Mouse (Mus musculus) layer of hippocampus, adult 2 months (tissue): ENCODE measurements at regions not wholly inside any gene's neighbourhood (a gene's known extent, or its start where the extent isn't known, plus 50 kb on each side); places are given as distances from the start of the nearest gene placed in this dataset.
A peak's percentile ranks its signal among the peaks of the same experiment; 100 is the strongest.
"Not testable (repeated sequence)": the region's sequence is repeated elsewhere in the genome, so short reads cannot be mapped to it uniquely, and the experiment has no call there.

Source experiments
- DNase-seq, 2 experiments: peaks; one replicate each; pipeline ENCODE4 v3.0.0; 2022; ENCODE audit warnings: low spot score in 2 of 2
- H3K27ac ChIP-seq: fragments of 200-600 bp; 2 replicates; pipeline ENCODE4 v1.8.1; 2022
- H3K4me3 ChIP-seq: fragments of 200-600 bp; 2 replicates; pipeline ENCODE4 v1.8.1; 2022; ENCODE audit warnings: mild to moderate bottlenecking
- CTCF ChIP-seq: fragments of 200-600 bp; conservative IDR thresholded peaks from 2 replicates; pipeline ENCODE4 v1.8.1; 2022; ENCODE audit warnings: antibody characterized with exemption, mild to moderate bottlenecking, moderate library complexity

DNA sequence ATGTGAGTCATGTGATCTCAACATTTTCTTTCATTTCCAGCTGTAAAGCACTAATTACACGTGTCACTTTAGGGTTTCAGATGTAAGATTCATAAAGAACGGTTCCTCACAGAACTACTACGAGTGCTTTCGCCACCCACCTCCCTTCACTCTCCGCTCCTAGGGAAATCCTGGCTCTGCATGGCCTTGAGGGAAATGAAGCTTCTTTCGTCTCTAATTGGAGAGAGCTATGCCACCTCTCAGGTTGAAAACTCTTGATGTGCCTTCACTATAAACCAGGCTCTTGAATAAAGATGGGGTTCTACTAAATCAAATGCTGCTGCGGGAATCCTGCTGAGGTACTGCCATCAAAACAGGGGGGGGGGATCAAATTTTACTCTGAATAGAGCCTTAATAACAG is 686.0 kb upstream of the Hs3st1 start:
- no peak for DNase-seq
- Histone ChIP-seq H3K27ac (no peak overlapping the region), H3K4me3 (no peak overlapping the region)
- TF ChIP-seq CTCF: no peak

GRCm38 (mm10) chr5:40402721-40403120 is 647.4 kb upstream of the Hs3st1 start:
- no peak overlapping the region for H3K27ac ChIP-seq
- no peak overlapping the region for H3K4me3 ChIP-seq
- TF ChIP-seq CTCF: no peak
- no peak for DNase-seq

- no peak overlapping the region for H3K27ac ChIP-seq
- no peak for DNase-seq
- no peak overlapping the region for H3K4me3 ChIP-seq
- TF ChIP-seq CTCF: no peak
These were observed 639.5 kb upstream of the Hs3st1 start for GRCm38 (mm10) chr5:40394798-40395197.

DNA sequence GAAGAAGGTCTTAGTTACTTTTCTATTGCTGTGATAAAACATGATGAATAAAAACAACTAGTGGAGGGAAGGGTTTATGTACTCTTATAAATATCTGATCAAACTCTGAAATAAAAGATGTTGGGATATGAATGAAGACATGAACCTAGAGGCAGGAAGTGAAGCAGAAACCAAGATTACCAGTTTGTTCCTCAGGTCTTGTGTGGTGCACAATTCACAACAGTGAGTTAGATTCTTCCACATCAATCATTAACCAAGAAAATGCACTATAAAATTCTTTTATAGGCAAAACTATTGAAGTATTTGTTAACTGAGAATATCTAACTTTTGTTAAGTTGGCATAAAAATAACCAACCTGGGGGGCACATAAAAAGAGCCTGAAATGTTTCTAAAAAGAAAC is 634.3 kb upstream of the Hs3st1 start:
- no peak for DNase-seq
- TF ChIP-seq CTCF: no peak
- H3K4me3 ChIP-seq: no peak overlapping the region
- H3K27ac ChIP-seq: no peak overlapping the region

- no peak for DNase-seq
- Histone ChIP-seq H3K27ac (no peak overlapping the region), H3K4me3 (no peak overlapping the region)
- TF ChIP-seq CTCF: no peak
These were observed 611.7 kb upstream of the Hs3st1 start for GRCm38 (mm10) chr5:40366956-40367355.

DNA sequence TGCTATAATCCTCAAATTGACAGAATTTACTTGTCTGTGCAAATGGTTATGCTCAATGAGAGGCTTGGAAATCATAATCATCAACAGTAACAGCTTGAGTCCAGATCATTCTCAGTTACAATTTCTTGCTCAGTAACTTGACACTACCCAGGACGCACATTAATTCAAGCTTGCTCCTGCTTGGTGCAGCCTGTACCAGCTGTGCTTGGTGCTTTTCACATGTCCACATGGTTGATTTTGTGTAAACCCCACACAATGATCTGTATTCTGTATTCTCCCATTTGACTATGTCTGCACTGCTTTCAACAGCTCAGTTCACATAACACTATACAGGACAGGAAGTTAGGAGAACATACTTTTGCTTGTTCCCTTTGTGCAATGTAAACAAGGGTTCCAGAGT is 576.0 kb upstream of the Hs3st1 start:
- TF ChIP-seq CTCF: no peak
- Histone ChIP-seq H3K27ac (no peak overlapping the region), H3K4me3 (no peak overlapping the region)
- no peak for DNase-seq

- no peak for TF ChIP-seq CTCF
- no peak for DNase-seq
- H3K27ac ChIP-seq: no peak overlapping the region
- H3K4me3 ChIP-seq: no peak overlapping the region
These were observed 553.2 kb upstream of the Hs3st1 start for GRCm38 (mm10) chr5:40308510-40308909.

GRCm38 (mm10) chr5:40304777-40305176 is 549.5 kb upstream of the Hs3st1 start:
- not testable (repeated sequence) for H3K27ac ChIP-seq, H3K4me3 ChIP-seq, DNase-seq

GRCm38 (mm10) chr5:40294868-40295693 is 539.8 kb upstream of the Hs3st1 start:
- no peak for TF ChIP-seq CTCF
- no peak overlapping the region for H3K4me3 ChIP-seq
- no peak for DNase-seq
- no peak overlapping the region for H3K27ac ChIP-seq

- TF ChIP-seq CTCF: peak; percentile 69
These were observed 527.1 kb upstream of the Hs3st1 start for GRCm38 (mm10) chr5:40282330-40282729.

GRCm38 (mm10) chr5:40246664-40247063 is 491.4 kb upstream of the Hs3st1 start:
- no peak for TF ChIP-seq CTCF
- H3K27ac ChIP-seq: no peak overlapping the region
- peak; percentile 12 to 35 for DNase-seq
- H3K4me3 ChIP-seq: no peak overlapping the region

More at GRCm38 (mm10) chr5:40282330-40282729, 527.1 kb upstream of the Hs3st1 start:
- DNase-seq: no peak
- no peak overlapping the region for H3K4me3 ChIP-seq
- no peak overlapping the region for H3K27ac ChIP-seq
